Mouse (Mus musculus) forebrain, embryonic 16.5 days (tissue): ENCODE results near the gene Hsf2bp. TPM values are rescaled to one million over a fixed set of nuclear protein-coding genes. Genes with fewer than 3 reads are reported as not detected.

Source experiments
- ATAC-seq: fragments of 200-750 bp; cut with Nextera tagmentation; 2 replicates; pipeline ENCODE4 v1.8.0; 2017; ENCODE audit warnings: mild to moderate bottlenecking, moderate library complexity
- H3K27ac ChIP-seq: fragments of 300-500 bp; sonication (generic); 2 replicates; pipeline ENCODE4 v1.5.1; 2014; ENCODE audit warnings: low read length, control low read depth
- H3K27me3 ChIP-seq: fragments of 300-500 bp; sonication (generic); replicated peaks from 2 replicates; pipeline ENCODE4 v1.6.1; 2014; ENCODE audit warnings: low read length; ENCODE audit not compliant: control insufficient read depth, insufficient read depth
- H3K36me3 ChIP-seq: fragments of 300-500 bp; sonication (generic); 2 replicates; pipeline ENCODE4 v1.6.1; 2014; ENCODE audit not compliant: control insufficient read depth, insufficient read depth
- H3K4me1 ChIP-seq: fragments of 300-500 bp; sonication (generic); replicated peaks from 2 replicates; pipeline ENCODE4 v1.6.1; 2014; ENCODE audit warnings: low read length; ENCODE audit not compliant: control insufficient read depth, insufficient read depth
- H3K4me2 ChIP-seq: fragments of 300-500 bp; sonication (generic); 2 replicates; pipeline ENCODE4 v1.6.1; 2014; ENCODE audit warnings: mild to moderate bottlenecking, low read length, control low read depth
- H3K4me3 ChIP-seq: fragments of 300-500 bp; sonication (generic); replicated peaks from 2 replicates; pipeline ENCODE4 v1.5.1; 2014; ENCODE audit warnings: mild to moderate bottlenecking, low read length, control low read depth
- H3K9ac ChIP-seq: fragments of 300-500 bp; sonication (generic); replicated peaks from 2 replicates; pipeline ENCODE4 v1.6.1; 2014; ENCODE audit warnings: low read depth, low read length, control low read depth
- H3K9me3 ChIP-seq: fragments of 300-500 bp; sonication (generic); 2 replicates; pipeline ENCODE4 v1.6.1; 2016; ENCODE audit warnings: low read length; ENCODE audit not compliant: control insufficient read depth
- WGBS: fragments of 180-500 bp; shearing (Covaris S2); extraction: QIAGEN DNeasy Blood & Tissue Kit; methylation state at CpG from one replicate; pipeline ENCODE4 v1.1.7; 2014; 5-methylcytosine and 5-hydroxymethylcytosine counted together
- polyA plus RNA-seq: library from polyadenylated mRNA; unstranded; fragments of >200 nt; fragmentation: Nextera tagmentation; extraction: Ambion mirVana; gene quantifications from 2 replicates; pipeline ENCODE4 v1.2.1, GENCODE M21; 2015

Gene Hsf2bp
- polyA plus RNA-seq, 1 experiment from 2014 or later, result 0.84 TPM

DNA sequence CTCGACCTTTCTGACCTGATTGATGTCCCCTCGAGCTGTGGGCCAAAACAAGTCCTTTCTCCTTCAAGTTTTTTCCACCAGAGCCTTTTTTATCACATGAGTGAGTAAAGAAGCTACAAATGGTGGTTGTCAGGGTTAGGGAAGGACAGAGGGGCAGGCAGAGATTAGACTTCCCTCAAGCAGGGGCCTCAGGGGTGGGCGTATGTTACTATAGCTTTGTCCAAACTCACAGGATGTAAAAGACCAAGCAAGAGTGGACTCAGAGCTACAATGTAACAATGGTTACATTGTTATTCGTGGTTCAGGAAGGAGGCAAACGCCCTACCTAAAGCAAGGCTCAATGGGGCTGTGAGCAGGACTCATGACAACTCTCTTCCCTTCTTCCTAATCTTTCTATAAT is 137.2 kb downstream of the Hsf2bp start:
- Histone ChIP-seq H3K4me3 (no peak overlapping the region), H3K27me3 (no peaks in the 10 kb centered on the region), H3K27ac (no peak overlapping the region), H3K4me1 (no peaks in the 10 kb centered on the region; the same call in 1 of the 2 replicates), H3K36me3 (no peaks in the 10 kb centered on the region), H3K9me3 (no peaks in the 10 kb centered on the region), H3K9ac (no peak overlapping the region), H3K4me2 (no peak overlapping the region)
- 55% methylated on average over 5 of the region's 5 CpGs for WGBS
- ATAC-seq, result no peak

DNA sequence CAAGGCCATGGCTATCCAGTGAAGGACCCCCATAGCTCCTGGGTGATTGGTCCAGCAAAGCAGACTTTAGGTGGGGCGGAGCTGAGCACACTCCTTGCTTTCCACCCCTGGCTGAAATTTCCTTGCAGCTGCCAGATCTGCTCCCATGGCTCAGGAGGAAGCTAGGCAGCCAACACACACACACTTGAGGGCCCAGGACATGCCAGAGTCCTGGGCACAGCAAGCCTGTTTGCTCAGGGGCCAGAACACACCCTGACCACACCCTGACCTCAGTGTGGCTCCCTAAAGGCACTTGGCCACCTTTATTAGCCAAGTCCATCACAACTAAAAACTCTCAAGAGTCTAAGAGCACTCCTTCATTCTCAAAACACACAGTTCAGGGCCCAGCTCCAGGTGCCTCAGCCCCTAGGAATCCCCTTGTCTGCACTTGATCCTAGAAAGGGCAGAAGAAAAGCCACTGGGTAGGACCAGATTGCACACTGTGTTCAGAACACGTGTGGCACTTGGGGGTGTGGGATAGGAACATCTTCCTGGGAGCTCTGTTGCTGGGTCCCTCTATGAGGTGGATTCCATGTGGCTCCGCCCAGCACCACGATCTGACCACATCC is 138.9 kb downstream of the Hsf2bp start:
- Histone ChIP-seq H3K27ac (no peak overlapping the region), H3K36me3 (no peaks in the 10 kb centered on the region)

DNA sequence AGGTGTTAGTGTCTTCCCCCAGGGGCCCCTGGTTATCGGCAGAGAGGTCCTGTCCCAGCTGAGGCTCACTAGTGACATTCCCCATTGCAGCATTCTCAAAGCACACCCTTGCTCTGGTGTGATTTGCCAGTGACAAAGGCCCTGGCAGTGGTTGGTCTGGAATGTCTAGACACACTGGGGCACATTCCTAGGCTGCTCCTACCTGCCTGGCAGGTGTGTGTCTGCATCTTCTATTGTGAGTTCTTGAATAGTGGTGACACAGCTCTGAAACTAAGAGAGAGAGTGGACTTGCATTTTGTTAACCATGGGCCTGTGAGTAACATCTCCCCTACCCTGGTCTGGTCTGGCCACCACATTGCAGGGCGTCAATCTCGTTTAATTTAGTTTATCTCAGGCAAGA is 139.4 kb downstream of the Hsf2bp start:
- Histone ChIP-seq H3K9ac (no peak overlapping the region), H3K4me2 (no peak overlapping the region), H3K4me3 (no peak overlapping the region), H3K27me3 (no peaks in the 10 kb centered on the region), H3K36me3 (no peaks in the 10 kb centered on the region), H3K27ac (no peak overlapping the region), H3K9me3 (no peaks in the 10 kb centered on the region), H3K4me1 (peaks cover 5% of the 10 kb centered on the region)
- ATAC-seq, result no peak
- WGBS, result 77% methylated on average over 3 of the region's 3 CpGs

More for the DNA sequence above, 138.9 kb downstream of the Hsf2bp start:
- no peak overlapping the region for H3K4me2 ChIP-seq
- no peak for ATAC-seq
- no peak overlapping the region for H3K4me3 ChIP-seq
- peaks cover 5% of the 10 kb centered on the region for H3K4me1 ChIP-seq
- 78% methylated on average over 4 of the region's 4 CpGs for WGBS
- H3K9me3 ChIP-seq, result no peaks in the 10 kb centered on the region
- H3K27me3 ChIP-seq, result no peaks in the 10 kb centered on the region
- no peak overlapping the region for H3K9ac ChIP-seq

DNA sequence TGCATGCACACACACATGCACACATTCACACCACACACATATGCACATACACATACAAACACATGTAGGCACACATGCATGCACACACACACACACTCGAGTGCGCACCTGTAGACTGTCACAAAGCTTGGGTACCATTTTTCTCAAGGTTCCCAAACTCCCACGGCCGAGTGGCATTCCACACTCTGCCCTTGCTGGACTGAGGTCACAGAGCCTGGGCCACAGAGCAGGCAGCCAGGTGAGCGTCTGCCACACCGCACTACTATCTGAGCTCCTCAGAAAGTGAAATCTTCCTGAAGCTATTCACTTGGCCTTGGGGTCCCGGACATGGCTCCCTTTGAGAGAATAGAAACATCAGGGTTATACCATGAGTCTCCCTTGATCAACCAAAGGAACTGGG is 139.8 kb downstream of the Hsf2bp start:
- no peaks in the 10 kb centered on the region for H3K9me3 ChIP-seq
- no peak for ATAC-seq
- H3K27me3 ChIP-seq, result no peaks in the 10 kb centered on the region
- H3K4me2 ChIP-seq, result no peak overlapping the region
- no peaks in the 10 kb centered on the region for H3K36me3 ChIP-seq
- no peak overlapping the region for H3K9ac ChIP-seq
- H3K4me3 ChIP-seq, result no peak overlapping the region
- peaks cover 7% of the 10 kb centered on the region for H3K4me1 ChIP-seq
- WGBS, result 86% methylated on average over 7 of the region's 7 CpGs
- no peak overlapping the region for H3K27ac ChIP-seq

Other genes starting within 250 kb of the Hsf2bp start
- gene Sik1, start 180.5 kb downstream of the Hsf2bp start, polyA plus RNA-seq, result 19.9 and 20.1 TPM in 2 replicates
- 42.0 and 42.7 TPM in 2 replicates for gene Rrp1b, start 249 bp downstream of the Hsf2bp start, polyA plus RNA-seq
- gene Notch3, start 130.5 kb upstream of the Hsf2bp start, polyA plus RNA-seq, result 5.5 TPM in 2 replicates
- gene Ephx3, start 153.2 kb upstream of the Hsf2bp start, polyA plus RNA-seq, result 0.20 TPM in 1 of 2 replicates, not detected in the other
- gene Brd4, start 248.4 kb upstream of the Hsf2bp start, polyA plus RNA-seq, result 82.2 and 83.8 TPM in 2 replicates